Mouse (Mus musculus): ENCODE data around the gene Col3a1.

GRCm38 (mm10) chr1:45320861-45321260 is 9.5 kb downstream of the Col3a1 start:
- TF ChIP-seq POLR2A (IDR thresholded peaks at IDR 0.05; ENCODE audit: extremely low read depth, insufficient read depth, low read length): no peak
- TF ChIP-seq CTCF (IDR thresholded peaks at IDR 0.05; ENCODE audit: low read depth, low read length): no peak

All from liver, adult 2 months (tissue).